Mouse (Mus musculus) hematopoietic stem cell, adult 5-6 weeks (primary cell): ENCODE results near the gene Krt222. TPM values are rescaled to one million over a fixed set of nuclear protein-coding genes. Genes with fewer than 3 reads are reported as not detected.

Source experiments
- ATAC-seq, 2 experiments: fragments of 125-278 bp in 1 of 2; replicated peaks in 1 of 2; 2 replicates each; pipeline ENCODE4 v1.8.0; 2016 to 2017; ENCODE audit warnings: inconsistent platforms in 2 of 2, mild to moderate bottlenecking in 2 of 2, moderate number of reproducible peaks in 2 of 2, low read depth in 1 of 2, moderate TSS enrichment in 1 of 2; ENCODE audit not compliant: low FRiP score in 2 of 2, poor library complexity in 2 of 2, severe bottlenecking in 2 of 2, insufficient read depth in 1 of 2, low TSS enrichment in 1 of 2
- total RNA-seq: library from RNA; stranded (forward); fragments of 172-1452, 232-1000 nt; gene quantifications from 2 replicates; pipeline ENCODE4 v1.2.3, GENCODE M21; 2017

Gene Krt222
- total RNA-seq, 1 experiment from 2014 or later, result not detected

- no peak for ATAC-seq
Measured at GRCm38 (mm10) chr11:99208105-99208669, 35.7 kb downstream of the Krt222 start.

- no peak for ATAC-seq
Measured at GRCm38 (mm10) chr11:99207449-99207848, 36.4 kb downstream of the Krt222 start.

- ATAC-seq, result 0 out of 4 replicates have a peak, but pooled peaks of 1 of the 2 experiments have one; percentile 42
Measured at GRCm38 (mm10) chr11:99206954-99207353, 36.9 kb downstream of the Krt222 start.

- peak; percentile 86 to 90 for ATAC-seq
Measured at GRCm38 (mm10) chr11:99189154-99189582, 54.7 kb downstream of the Krt222 start.

GRCm38 (mm10) chr11:99187348-99187747, 56.5 kb downstream of the Krt222 start:
- no peak for ATAC-seq

GRCm38 (mm10) chr11:99186836-99187235, 57.0 kb downstream of the Krt222 start:
- ATAC-seq, result no peak

Other genes with a start within 250 kb of the Krt222 start
- gene Top2a, start 219.9 kb downstream of the Krt222 start, total RNA-seq, result 503 and 531 TPM in 2 replicates
- gene Igfbp4, start 202.8 kb downstream of the Krt222 start, total RNA-seq, result 149 and 168 TPM in 2 replicates
- 0.13 TPM in 1 of 2 replicates, not detected in the other for gene Tns4, start 154.8 kb downstream of the Krt222 start, total RNA-seq
- gene Ccr7, start 89.0 kb downstream of the Krt222 start, total RNA-seq, result 1.2 and 2.8 TPM in 2 replicates
- 298 and 368 TPM in 2 replicates for gene Smarce1, start 13.1 kb downstream of the Krt222 start, total RNA-seq
- not detected in 2 replicates for gene Krt24, start 41.2 kb upstream of the Krt222 start, total RNA-seq
- not detected in 2 replicates for gene Krt25, start 78.9 kb upstream of the Krt222 start, total RNA-seq
- not detected in 2 replicates for gene Krt26, start 93.9 kb upstream of the Krt222 start, total RNA-seq
- not detected in 2 replicates for gene Krt27, start 107.0 kb upstream of the Krt222 start, total RNA-seq
- not detected in 2 replicates for gene Krt28, start 130.8 kb upstream of the Krt222 start, total RNA-seq
- gene Krt10, start 145.3 kb upstream of the Krt222 start, total RNA-seq, result not detected in 2 replicates
- not detected in 2 replicates for gene Krt12, start 178.2 kb upstream of the Krt222 start, total RNA-seq
- not detected in 2 replicates for gene Krt20, start 194.1 kb upstream of the Krt222 start, total RNA-seq
- not detected in 2 replicates for gene Krt23, start 249.1 kb upstream of the Krt222 start, total RNA-seq